Mouse (Mus musculus): ENCODE measurements around the gene Nsl1. TPM values are rescaled to one million over a fixed set of nuclear protein-coding genes. Genes with fewer than 3 reads are reported as not detected.

Nsl1 gene
- polyA plus RNA-seq, 1 experiment, result 4.4 TPM

DNA sequence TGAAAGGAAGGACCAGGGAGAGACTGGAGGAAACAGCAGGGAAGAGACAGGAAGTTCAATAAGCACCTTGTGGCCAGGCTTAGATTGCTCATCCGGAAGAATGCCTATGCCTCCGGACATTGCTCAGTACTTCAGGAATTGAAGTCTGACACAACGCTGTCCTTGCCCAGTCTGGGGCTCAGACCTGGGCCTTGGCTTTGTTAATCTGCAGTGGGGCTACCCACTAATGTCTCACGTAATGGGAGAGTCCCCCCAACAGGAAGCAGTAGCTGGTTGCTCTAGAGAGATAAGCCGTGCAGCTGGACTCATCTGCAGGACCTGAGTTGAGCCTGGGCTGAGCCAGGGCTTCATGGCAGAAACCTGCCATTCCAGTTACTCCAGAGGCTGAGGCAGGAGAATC, 70.1 kb downstream of the Nsl1 start:
- H3K4me2 ChIP-seq (ENCODE audit: low read depth), result no peak overlapping the region
- TF ChIP-seq MYOG (IDR thresholded peaks at IDR 0.05; ENCODE audit: control insufficient read depth in 1 of 3, insufficient read depth in 1 of 3, insufficient read length in 2 of 3, low read depth in 2 of 3) (no peak), USF1 (IDR thresholded peaks at IDR 0.05; ENCODE audit: low read depth) (no peak), TCF12 (IDR thresholded peaks at IDR 0.05; ENCODE audit: insufficient read depth, poor library complexity, severe bottlenecking) (no peak), MAX (IDR thresholded peaks at IDR 0.05; ENCODE audit: low read depth) (no peak), CEBPB (IDR thresholded peaks at IDR 0.05; ENCODE audit: insufficient read depth, poor library complexity, severe bottlenecking) (no peak), MYOD1 (IDR thresholded peaks at IDR 0.05; ENCODE audit: control insufficient read depth in 1 of 3, insufficient read length in 2 of 3, low read depth in 2 of 3) (no peak), REST (IDR thresholded peaks at IDR 0.05; ENCODE audit: insufficient read depth, insufficient read length) (no peak), POLR2A (IDR thresholded peaks at IDR 0.05; ENCODE audit: insufficient read length, low read depth) (no peak), POLR2AphosphoS2 (IDR thresholded peaks at IDR 0.05; ENCODE audit: insufficient read length, low read depth) (no peak), E2F4 (IDR thresholded peaks at IDR 0.05; ENCODE audit: insufficient read depth) (no peak), SRF (IDR thresholded peaks at IDR 0.05; ENCODE audit: control insufficient read depth, insufficient read length, low read depth) (no peak), TCF3 (IDR thresholded peaks at IDR 0.05; ENCODE audit: insufficient read length, low read depth) (no peak)
- H3K4me3 ChIP-seq, result no peak overlapping the region
- H3ac ChIP-seq (ENCODE audit: control insufficient read depth, insufficient read length), result no peak overlapping the region
- H3K27me3 ChIP-seq (ENCODE audit: control insufficient read depth, insufficient read depth, insufficient read length), result peaks cover 51% of the 10 kb centered on the region
- H3K79me2 ChIP-seq (ENCODE audit: control insufficient read depth, insufficient read depth), result no peaks in the 10 kb centered on the region
- H3K36me3 ChIP-seq (ENCODE audit: control insufficient read depth, insufficient read depth), result no peaks in the 10 kb centered on the region

DNA sequence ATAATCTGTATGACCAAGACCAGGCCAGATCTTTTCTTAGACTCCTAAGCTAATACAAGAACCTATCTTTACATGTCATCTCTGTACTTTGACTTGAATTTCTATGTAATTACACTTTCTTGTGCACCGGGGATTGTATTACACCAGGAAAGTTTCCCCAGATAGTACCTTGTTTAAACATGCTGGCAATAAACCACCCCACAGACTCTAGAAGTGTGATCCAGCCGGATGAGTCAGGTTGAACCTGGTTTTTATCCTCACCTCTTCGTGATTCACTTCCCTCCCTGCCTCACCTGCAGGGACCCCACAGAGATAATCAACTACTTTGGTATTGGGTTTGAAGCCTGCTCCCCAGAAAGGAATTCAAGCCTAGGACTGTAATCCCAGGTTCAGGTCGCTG, 72.6 kb downstream of the Nsl1 start:
- no peak for TF ChIP-seq REST (IDR thresholded peaks at IDR 0.05; ENCODE audit: insufficient read depth, insufficient read length)
- no peak for TF ChIP-seq POLR2A (IDR thresholded peaks at IDR 0.05; ENCODE audit: insufficient read length, low read depth)
- TF ChIP-seq POLR2AphosphoS2 (IDR thresholded peaks at IDR 0.05; ENCODE audit: insufficient read length, low read depth), result no peak
- TF ChIP-seq SRF (IDR thresholded peaks at IDR 0.05; ENCODE audit: control insufficient read depth, insufficient read length, low read depth), result no peak
- TF ChIP-seq TCF12 (IDR thresholded peaks at IDR 0.05; ENCODE audit: insufficient read depth, poor library complexity, severe bottlenecking), result no peak
- TF ChIP-seq E2F4 (IDR thresholded peaks at IDR 0.05; ENCODE audit: insufficient read depth), result no peak
- TF ChIP-seq MYOD1 (IDR thresholded peaks at IDR 0.05; ENCODE audit: control insufficient read depth in 1 of 3, insufficient read length in 2 of 3, low read depth in 2 of 3), result no peak
- no peak for TF ChIP-seq USF1 (IDR thresholded peaks at IDR 0.05; ENCODE audit: low read depth)
- TF ChIP-seq CEBPB (IDR thresholded peaks at IDR 0.05; ENCODE audit: insufficient read depth, poor library complexity, severe bottlenecking), result no peak
- TF ChIP-seq MAX (IDR thresholded peaks at IDR 0.05; ENCODE audit: low read depth), result no peak
- no peak for TF ChIP-seq MYOG (IDR thresholded peaks at IDR 0.05; ENCODE audit: control insufficient read depth in 1 of 3, insufficient read depth in 1 of 3, insufficient read length in 2 of 3, low read depth in 2 of 3)
- TF ChIP-seq TCF3 (IDR thresholded peaks at IDR 0.05; ENCODE audit: insufficient read length, low read depth), result no peak
- H3K27me3 ChIP-seq (ENCODE audit: control insufficient read depth, insufficient read depth, insufficient read length), result peaks cover 69% of the 10 kb centered on the region
- no peaks in the 10 kb centered on the region for H3K79me2 ChIP-seq (ENCODE audit: control insufficient read depth, insufficient read depth)
- H3K4me2 ChIP-seq (ENCODE audit: low read depth), result no peak overlapping the region
- H3K36me3 ChIP-seq (ENCODE audit: control insufficient read depth, insufficient read depth), result no peaks in the 10 kb centered on the region
- no peak overlapping the region for H3K4me3 ChIP-seq
- H3ac ChIP-seq (ENCODE audit: control insufficient read depth, insufficient read length), result no peak overlapping the region

Other genes starting within 250 kb of the Nsl1 start
- 18.9 TPM for gene Rps6kc1, start 151.2 kb upstream of the Nsl1 start, polyA plus RNA-seq (2012; fragmentation: generic; extraction: Trizol)
- gene Angel2, start 137.9 kb upstream of the Nsl1 start, polyA plus RNA-seq (2012; fragmentation: generic; extraction: Trizol), result 17.7 TPM
- 20.0 TPM for gene Vash2, start 83.7 kb upstream of the Nsl1 start, polyA plus RNA-seq (2012; fragmentation: generic; extraction: Trizol)
- 2.2 TPM for gene Flvcr1, start 36.9 kb upstream of the Nsl1 start, polyA plus RNA-seq (2012; fragmentation: generic; extraction: Trizol)
- gene Spata45, start 26.4 kb upstream of the Nsl1 start, polyA plus RNA-seq (2012; fragmentation: generic; extraction: Trizol), result not detected
- gene Tatdn3, start 80 bp upstream of the Nsl1 start, polyA plus RNA-seq (2012; fragmentation: generic; extraction: Trizol), result 10.7 TPM
- gene Batf3, start 34.8 kb downstream of the Nsl1 start, polyA plus RNA-seq (2012; fragmentation: generic; extraction: Trizol), result 0.07 TPM
- gene Fam71a, start 101.8 kb downstream of the Nsl1 start, polyA plus RNA-seq (2012; fragmentation: generic; extraction: Trizol), result not detected
- 59.6 TPM for gene Atf3, start 155.0 kb downstream of the Nsl1 start, polyA plus RNA-seq (2012; fragmentation: generic; extraction: Trizol)

All from myocyte (in vitro differentiated cells).